In genomic region chr7:19267051-19267450, GRCm38 (mm10) we compare ENCODE assay signal across 11 mouse cellular contexts. TPM values are rescaled to one million over a fixed set of nuclear protein-coding genes. Genes with fewer than 3 reads are reported as not detected.
A peak's percentile ranks its signal among the peaks of the same experiment; 100 is the strongest.
DNase-seq lines count a peak whose midpoint lies in the region; ATAC-seq and TF ChIP-seq lines count a peak whose summit lies in the region.
"Had no signal": no experiment of that assay in that cellular context is flagged by ENCODE, and none has a peak within 500 bp of the region (broad histone marks: within the 10 kb centered on the region; RNA-seq: fewer than 3 reads in every experiment).

No protein-coding gene starts in this region.

- no peak for TF ChIP-seq EP300 in heart, adult 2 months (IDR thresholded peaks at IDR 0.05; ENCODE audit: insufficient read depth, low read depth, low read length)

- peak in 1 of 2 experiments; percentile 27 for DNase-seq in heart, adult 2 months
- no peak for DNase-seq in heart, postnatal 4 days
- peak; percentile 43 for DNase-seq in CD4-positive helper T cell, adult 2 months (ENCODE audit: low read depth, low spot score)
- no peak for DNase-seq in intestine, embryonic 14.5 days (ENCODE audit: low spot score)
- DNase-seq in lung, postnatal 10 days = peak; percentile 61
- no peak for DNase-seq in T-cell, adult 2 months (ENCODE audit: low spot score)
- DNase-seq in embryo, embryonic 11 days = no peak
- no peak for DNase-seq in ovary, postnatal 14 days (ENCODE audit: low spot score)

- H3K27ac ChIP-seq in heart, adult 2 months = peak overlapping the region; percentile 47
- H3K27ac ChIP-seq in intestine, embryonic 14.5 days (ENCODE audit: low read depth) = peak overlapping the region; percentile 40; the same call in 1 of the 2 replicates
- H3K27ac ChIP-seq: forebrain, embryonic 10.5 days had no signal

- intact Hi-C loops in heart, adult 2 months (cut with DNase I) = no loop called here

- H3K4me1 ChIP-seq in heart, adult 2 months (ENCODE audit: control insufficient read depth, insufficient read depth, low read length) = peaks cover 27% of the 10 kb centered on the region
- peaks cover 32% of the 10 kb centered on the region for H3K4me1 ChIP-seq in intestine, embryonic 14.5 days (replicated peaks; ENCODE audit: control insufficient read depth, insufficient read depth, low read length)

- WGBS in heart, adult 2 months = 38% methylated on average over 10 of the region's 10 CpGs
- 52% methylated on average over 10 of the region's 10 CpGs for WGBS in intestine, embryonic 14.5 days

- H3K79me2 ChIP-seq in heart, adult 2 months (replicated peaks; ENCODE audit: control insufficient read depth, insufficient read depth, low read length) = peaks cover 8% of the 10 kb centered on the region

- TF ChIP-seq CTCF in heart, adult 2 months (IDR thresholded peaks at IDR 0.05) = no peak

- no peak overlapping the region for H3K4me3 ChIP-seq in heart, adult 2 months
- no peak overlapping the region for H3K4me3 ChIP-seq in intestine, embryonic 14.5 days (ENCODE audit: low read depth, low read length)
- H3K4me3 ChIP-seq: forebrain, embryonic 10.5 days had no signal

- TF ChIP-seq POLR2A in heart, adult 2 months (IDR thresholded peaks at IDR 0.05; ENCODE audit: insufficient read depth, low read depth, low read length) = no peak

- H3K4me2 ChIP-seq in intestine, embryonic 14.5 days (ENCODE audit: low read length) = no peak overlapping the region

- no peaks in the 10 kb centered on the region for H3K9me3 ChIP-seq in intestine, embryonic 14.5 days (ENCODE audit: control insufficient read depth, low read length)
- H3K9me3 ChIP-seq: forebrain, embryonic 10.5 days had no signal

- 0 out of 2 replicates have a peak overlapping the region, but pooled peaks have one; percentile 0 for H3K9ac ChIP-seq in heart, adult 2 months (ENCODE audit: low read depth, low read length)
- no peak overlapping the region for H3K9ac ChIP-seq in intestine, embryonic 14.5 days (ENCODE audit: low read length)

- no peak for ATAC-seq in intestine, embryonic 14.5 days (replicated peaks; ENCODE audit: low FRiP score, low TSS enrichment, low read depth)

- no peaks in the 10 kb centered on the region for H3K27me3 ChIP-seq in heart, adult 2 months (ENCODE audit: control insufficient read depth, insufficient read depth, low read length)
- no peaks in the 10 kb centered on the region for H3K27me3 ChIP-seq in intestine, embryonic 14.5 days (replicated peaks; ENCODE audit: control insufficient read depth, insufficient read depth, low read length)

- H3K36me3 ChIP-seq in heart, adult 2 months (ENCODE audit: control insufficient read depth, insufficient read depth, low read length) = peaks cover 5% of the 10 kb centered on the region; the same call in 1 of the 2 replicates
- peaks cover 44% of the 10 kb centered on the region for H3K36me3 ChIP-seq in intestine, embryonic 14.5 days (ENCODE audit: control insufficient read depth, insufficient read depth, low read length)

RNA-seq across cellular contexts. Expression of gene Vasp, which starts 4.6 kb away (rescaled TPM):
- 10 to 100 TPM; 25.1 to 30.8 TPM for total RNA-seq in heart, adult 2 months (2021)
- 43.3 and 51.5 TPM in 2 replicates for polyA plus RNA-seq in heart, adult 2 months (2012; rRNA removed)
- 100 to 1,000 TPM; 117 to 119 TPM for total RNA-seq in heart, postnatal 4 days (2021)
- polyA plus RNA-seq in intestine, embryonic 14.5 days (2014; fragmentation: Nextera tagmentation; extraction: Ambion mirVana) = 78.5 and 79.2 TPM in 2 replicates

RNA-seq across cellular contexts. Expression of gene Ppm1n, which starts 12.8 kb away (rescaled TPM):
- total RNA-seq in heart, adult 2 months (2021) = under 1 TPM in 1 of 2 experiments, not detected in 1; 0.21 TPM
- 0.09 and 0.33 TPM in 2 replicates for polyA plus RNA-seq in heart, adult 2 months (2012; rRNA removed)
- total RNA-seq in heart, postnatal 4 days (2021) = under 1 TPM in 1 of 2 experiments, not detected in 1; 0.26 TPM
- 0.14 and 0.31 TPM in 2 replicates for polyA plus RNA-seq in intestine, embryonic 14.5 days (2014; fragmentation: Nextera tagmentation; extraction: Ambion mirVana)
- total RNA-seq: neutrophil, adult 5-6 weeks had no signal
- polyA plus RNA-seq: limb, embryonic 14.5 days had no signal

RNA-seq across cellular contexts. Expression of gene Rtn2, which starts 15.4 kb away (rescaled TPM):
- total RNA-seq in heart, adult 2 months (2021) = 100 to 1,000 TPM; 114 to 136 TPM
- polyA plus RNA-seq in heart, adult 2 months (2012; rRNA removed) = 273 and 340 TPM in 2 replicates
- 10 to 100 TPM; 30.2 to 32.3 TPM for total RNA-seq in heart, postnatal 4 days (2021)
- 12.2 and 14.3 TPM in 2 replicates for polyA plus RNA-seq in intestine, embryonic 14.5 days (2014; fragmentation: Nextera tagmentation; extraction: Ambion mirVana)
- total RNA-seq: neutrophil, adult 5-6 weeks had no signal

RNA-seq across cellular contexts. Expression of gene Opa3, which starts 38.9 kb away (rescaled TPM):
- 10 to 100 TPM; 59.9 to 66.0 TPM for total RNA-seq in heart, adult 2 months (2021)
- 64.6 and 91.3 TPM in 2 replicates for polyA plus RNA-seq in heart, adult 2 months (2012; rRNA removed)
- 10 to 100 TPM; 54.7 to 60.0 TPM for total RNA-seq in heart, postnatal 4 days (2021)
- polyA plus RNA-seq in intestine, embryonic 14.5 days (2014; fragmentation: Nextera tagmentation; extraction: Ambion mirVana) = 37.4 and 43.9 TPM in 2 replicates

RNA-seq across cellular contexts. Expression of gene Fosb, which starts 42.8 kb away (rescaled TPM):
- 1 to 10 TPM in 1 of 2 experiments, under 1 TPM in 1; 0.89 to 1.1 TPM for total RNA-seq in heart, adult 2 months (2021)
- polyA plus RNA-seq in heart, adult 2 months (2012; rRNA removed) = 0.94 and 1.1 TPM in 2 replicates
- under 1 TPM; 0.52 to 0.86 TPM for total RNA-seq in heart, postnatal 4 days (2021)
- 0.08 and 0.49 TPM in 2 replicates for polyA plus RNA-seq in intestine, embryonic 14.5 days (2014; fragmentation: Nextera tagmentation; extraction: Ambion mirVana)
- polyA plus RNA-seq: forebrain, embryonic 10.5 days had no signal

Comparison
In these comparisons a context has a peak if more than half of its experiments do, and no peak if none do; other contexts are left out.
1. DNase-seq: peak in CD4-positive helper T cell, adult 2 months (single experiment) and lung, postnatal 10 days (single experiment); none in heart, postnatal 4 days (single experiment), intestine, embryonic 14.5 days (single experiment), T-cell, adult 2 months (single experiment), embryo, embryonic 11 days (single experiment) and ovary, postnatal 14 days (single experiment).